Mouse (Mus musculus): ENCODE measurements around the gene Arl4a.

Gene Arl4a

DNA sequence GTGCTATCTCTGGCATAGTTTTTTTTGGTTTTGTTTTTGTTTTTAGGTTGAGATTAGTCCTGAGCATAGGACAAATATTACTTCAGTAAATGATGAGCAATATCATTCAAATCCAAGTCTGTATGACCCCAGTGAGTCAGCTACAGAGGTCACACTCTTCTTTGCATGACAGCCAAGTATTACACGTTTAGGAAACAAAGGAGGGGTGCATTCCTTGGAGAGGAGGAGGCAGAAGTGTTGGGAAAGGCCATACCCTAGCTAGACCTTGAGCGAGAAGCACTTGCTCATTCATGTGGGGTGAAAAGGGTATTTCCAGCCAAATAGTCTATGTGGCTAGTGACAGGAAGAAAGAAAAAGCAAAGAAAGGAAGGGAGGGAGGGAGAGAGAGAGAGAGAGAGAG is 28.0 kb downstream of the Arl4a start:
- DNase-seq (ENCODE audit: low read depth, low spot score) = peak; percentile 27

DNA sequence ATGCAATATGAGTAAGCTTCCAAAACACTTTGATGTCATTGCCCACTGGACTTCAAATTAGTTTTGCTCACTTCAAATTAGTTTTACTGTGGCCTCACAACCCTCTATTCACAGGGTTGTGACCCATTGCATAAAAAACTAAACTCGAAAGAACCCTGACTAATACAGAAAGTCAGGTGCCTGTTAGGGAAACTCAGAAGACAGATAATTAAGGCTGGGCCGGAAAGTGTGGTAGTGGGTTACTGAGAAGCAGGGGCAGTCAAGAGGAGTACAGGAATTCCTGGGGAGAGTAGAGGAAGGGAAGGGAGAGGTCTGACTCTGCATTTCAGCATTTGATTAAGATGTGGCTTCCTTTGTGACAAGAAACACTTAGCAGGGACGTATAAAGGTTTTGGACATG is 29.4 kb downstream of the Arl4a start:
- no peak for DNase-seq (ENCODE audit: low read depth, low spot score)

DNA sequence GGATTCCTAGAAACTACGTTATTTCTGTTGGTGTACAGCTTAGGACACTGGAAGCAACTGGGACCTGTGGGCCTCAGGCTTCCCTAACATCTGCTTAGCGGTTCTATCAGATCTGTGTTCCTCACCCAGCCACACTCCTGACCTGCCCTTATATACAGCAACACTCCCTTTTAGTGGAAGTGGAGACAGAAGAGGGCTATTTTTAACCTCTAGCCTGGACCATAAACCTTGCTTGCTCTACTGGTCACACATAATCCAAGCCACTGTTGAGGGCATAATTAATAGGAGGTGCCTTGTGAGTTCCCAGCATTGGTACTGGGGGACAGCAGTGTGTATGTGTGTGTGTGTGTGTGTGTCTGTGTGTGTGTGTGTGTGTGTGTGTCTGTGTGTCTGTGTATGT is 33.1 kb downstream of the Arl4a start:
- DNase-seq (ENCODE audit: low read depth, low spot score) = no peak

DNA sequence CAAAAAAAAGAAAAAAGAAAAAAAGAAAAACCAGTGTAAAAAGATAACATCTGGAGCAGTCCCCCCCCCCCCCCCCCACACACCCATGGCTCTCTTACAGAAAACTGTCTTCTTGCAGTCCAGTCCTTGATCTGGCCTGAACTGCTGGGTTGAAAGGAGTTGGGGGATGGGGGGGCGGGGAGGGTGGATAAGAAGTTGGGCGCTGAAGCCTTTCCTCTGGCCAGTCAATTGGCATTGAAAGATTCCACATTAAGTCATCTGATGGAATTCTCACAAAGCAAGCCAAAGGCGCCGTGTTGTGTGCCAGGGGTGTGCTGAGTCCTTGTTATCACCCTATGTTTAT is 39.0 kb downstream of the Arl4a start:
- peak; percentile 44 for DNase-seq (ENCODE audit: low read depth, low spot score)

DNA sequence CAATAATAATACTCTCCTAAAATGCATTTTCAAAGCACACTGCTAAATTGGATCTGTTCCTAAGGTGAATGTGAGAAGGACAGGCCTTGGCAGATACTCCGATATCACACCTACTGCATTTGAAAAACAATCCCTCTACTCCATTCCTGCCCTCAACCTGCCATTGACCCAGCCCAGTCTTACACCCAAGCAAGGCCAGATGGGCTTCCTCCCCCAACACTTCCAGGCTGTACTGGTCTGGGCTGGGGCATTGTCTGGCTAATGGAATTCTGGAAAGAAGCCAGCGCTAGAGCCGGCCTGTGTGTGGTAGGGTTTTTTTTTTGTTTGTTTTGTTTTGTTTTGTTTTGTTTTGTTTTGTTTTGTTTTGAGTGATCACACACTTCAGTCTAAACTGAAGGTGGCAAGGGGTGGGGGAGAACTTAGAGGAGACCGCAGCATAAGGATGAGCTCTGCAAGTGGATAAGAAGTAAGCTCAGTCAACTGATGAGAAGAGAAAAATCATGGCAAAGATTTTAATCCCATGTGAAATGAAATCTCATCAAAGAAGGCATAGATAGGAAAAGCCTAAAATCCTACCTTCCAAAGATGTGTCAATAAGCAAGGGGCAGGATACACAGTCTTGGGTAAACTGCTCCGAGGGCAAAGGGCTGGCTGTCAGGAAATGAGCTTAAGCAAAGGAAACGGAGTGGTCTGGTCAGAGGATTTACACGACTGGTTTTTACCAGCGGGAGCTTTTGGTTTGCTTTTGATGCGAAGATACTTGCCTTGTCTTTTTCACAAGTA is 39.6 kb downstream of the Arl4a start:
- peak; percentile 94 for DNase-seq (ENCODE audit: low read depth, low spot score)

DNA sequence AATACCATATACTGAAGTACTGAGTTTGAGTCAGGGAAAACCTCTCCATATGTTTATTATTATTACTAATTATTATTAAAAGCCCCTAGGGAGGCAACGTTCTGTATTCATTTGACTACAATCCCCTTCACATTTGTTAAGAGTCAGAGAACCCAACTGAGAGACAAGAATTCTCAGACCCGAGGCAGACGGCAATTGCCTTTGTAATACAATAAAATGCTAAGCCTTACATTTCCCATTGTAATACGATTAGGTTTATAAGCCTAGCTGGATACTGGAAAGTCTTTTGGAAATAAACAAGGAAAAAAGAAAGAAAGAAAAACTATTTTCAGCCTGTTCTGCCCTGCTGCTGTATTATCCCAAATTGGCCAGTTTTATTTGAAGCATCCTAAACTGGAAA is 40.2 kb downstream of the Arl4a start:
- DNase-seq (ENCODE audit: low read depth, low spot score) = peak; percentile 59

DNA sequence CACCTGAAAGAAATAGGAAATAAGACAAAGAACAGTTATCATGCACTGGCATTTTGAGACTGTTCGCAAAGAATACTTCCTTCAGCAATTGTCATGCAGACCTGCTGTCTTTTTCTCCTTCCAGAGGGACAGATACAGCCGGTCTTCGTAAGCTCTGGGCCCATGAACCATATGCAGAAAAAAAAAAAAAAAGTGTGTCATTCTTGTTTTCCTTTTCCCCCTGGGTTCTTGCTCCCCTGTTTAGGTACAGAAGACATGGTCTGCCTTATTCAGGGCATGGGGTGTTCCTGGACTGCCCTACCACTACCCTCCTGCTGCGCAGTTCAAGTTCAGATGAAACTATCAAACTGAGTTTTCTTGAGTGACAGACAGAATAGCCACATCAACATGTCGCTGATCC is 41.8 kb downstream of the Arl4a start:
- no peak for DNase-seq (ENCODE audit: low read depth, low spot score)

DNA sequence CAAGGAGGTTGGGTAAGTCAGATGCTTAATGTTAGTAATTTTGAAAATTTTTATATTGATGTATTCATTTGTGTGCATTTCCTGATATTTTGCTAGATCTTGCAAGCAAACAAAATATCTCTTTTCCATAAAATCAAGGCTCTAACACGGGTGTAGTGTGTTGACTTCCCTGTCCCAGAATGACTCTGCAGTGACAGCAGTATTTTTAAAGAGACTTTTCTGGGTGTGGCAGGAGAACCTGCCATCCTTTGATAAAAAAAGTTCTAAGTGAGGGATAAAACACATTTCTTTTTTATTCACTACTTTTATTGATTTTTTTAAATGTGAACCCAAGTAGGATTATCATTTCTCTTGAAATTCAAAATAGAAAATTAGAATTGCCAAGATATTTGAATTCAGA is 42.2 kb downstream of the Arl4a start:
- DNase-seq (ENCODE audit: low read depth, low spot score) = no peak

DNA sequence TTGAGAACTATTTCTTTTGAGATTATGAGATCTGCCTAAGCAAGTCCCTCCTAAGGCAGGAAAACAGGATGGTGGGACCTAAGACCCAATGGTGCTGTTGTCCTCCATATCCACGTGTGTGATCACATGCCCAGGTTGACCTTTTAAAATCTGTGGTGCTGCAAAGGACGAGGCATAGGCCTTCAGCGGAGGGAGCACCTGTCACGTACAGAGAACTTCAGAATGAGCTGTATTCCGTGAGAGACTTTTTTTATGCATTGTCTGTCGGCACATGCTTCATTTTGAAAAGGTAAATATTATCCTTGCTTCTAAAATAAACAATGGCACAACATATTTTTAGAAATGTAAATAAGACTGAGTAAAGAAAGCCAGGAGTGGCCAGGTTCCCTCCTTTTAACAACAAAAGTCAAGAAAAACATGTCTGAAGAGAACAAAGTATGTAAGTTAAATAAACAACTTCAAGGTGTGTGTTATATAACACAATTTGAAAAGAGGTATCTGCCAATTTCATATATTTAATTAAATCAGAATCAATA is 45.0 kb downstream of the Arl4a start:
- DNase-seq (ENCODE audit: low read depth, low spot score) = no peak

DNA sequence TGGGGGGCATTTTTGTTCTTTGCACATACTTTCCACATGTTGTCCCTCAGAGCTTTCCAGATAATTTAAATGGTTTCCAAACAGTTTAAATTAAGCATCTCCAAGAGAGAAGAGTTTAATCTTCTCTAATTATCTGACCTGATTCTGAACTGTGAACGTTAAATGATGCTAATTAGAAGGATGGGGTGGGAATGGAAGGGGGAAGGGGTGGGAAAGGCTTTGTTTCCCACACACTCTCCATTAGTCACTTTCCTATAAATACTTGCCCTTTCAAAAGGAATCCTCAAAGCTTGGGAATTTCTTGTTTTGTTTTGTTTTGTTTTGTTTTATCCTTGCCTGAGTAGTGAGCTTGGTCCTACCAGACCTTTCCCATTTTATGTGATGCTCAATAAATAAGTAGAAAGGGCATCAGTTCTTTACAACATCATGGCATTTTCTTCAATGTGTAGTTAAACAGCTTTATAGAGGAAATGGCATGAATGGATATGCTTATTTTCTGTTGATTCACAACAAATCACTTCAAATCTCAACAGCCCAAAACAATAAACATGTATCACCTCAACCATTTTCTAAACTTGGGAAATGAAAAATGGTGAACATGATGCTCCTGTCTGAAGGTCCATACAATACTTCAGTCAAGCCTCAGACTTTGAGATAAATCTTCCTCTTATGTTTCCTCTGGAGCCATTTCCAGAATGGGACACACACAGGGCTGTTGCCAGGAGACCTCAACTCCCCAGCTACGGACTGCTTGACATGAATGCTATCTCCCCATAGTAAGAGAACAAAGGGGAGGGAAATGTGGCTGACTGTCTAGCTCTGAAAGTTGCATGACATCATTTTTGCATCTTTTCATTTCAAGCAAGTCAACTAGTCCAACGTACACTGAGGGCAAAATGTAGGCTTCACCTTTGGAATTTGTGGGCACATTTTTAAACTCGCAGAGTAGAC is 46.7 kb downstream of the Arl4a start:
- DNase-seq (ENCODE audit: low read depth, low spot score) = no peak

DNA sequence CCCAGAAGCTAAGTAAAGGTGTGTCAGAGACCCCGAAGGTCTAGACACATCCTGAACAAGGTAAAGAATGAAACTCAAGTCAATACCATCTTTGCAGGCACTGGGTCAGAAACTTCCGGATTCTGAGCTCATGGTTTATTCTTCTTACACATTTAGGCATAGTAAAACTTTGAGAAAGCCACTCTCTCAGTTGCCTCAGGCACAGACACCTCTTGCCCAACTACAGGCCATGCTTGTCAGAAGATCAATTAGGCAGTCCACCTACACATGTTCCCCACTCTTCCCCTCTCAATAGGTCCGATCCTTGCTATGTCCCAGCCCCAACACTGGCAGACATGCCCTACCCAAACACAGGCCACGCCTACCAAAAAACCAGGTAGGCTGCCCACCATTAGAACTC is 48.7 kb downstream of the Arl4a start:
- DNase-seq (ENCODE audit: low read depth, low spot score) = no peak

DNA sequence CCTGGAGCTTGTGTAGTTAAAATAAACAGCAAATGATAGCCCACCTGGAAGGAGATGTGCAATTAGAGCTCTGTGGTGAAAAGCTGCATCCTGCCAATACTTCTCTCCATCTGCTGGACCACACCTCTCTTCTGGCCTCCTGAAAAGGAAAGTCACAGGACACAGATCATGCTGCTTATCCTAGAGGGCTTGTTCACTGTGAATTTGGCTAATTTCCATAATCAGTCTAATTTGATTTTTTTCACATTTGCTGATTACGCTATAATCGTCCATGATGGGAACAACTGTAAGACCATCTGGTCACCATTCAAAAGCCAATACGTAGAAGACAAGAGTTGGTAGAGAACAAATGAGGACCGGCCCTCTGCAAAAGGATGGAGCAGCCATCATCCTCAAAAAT is 50.6 kb downstream of the Arl4a start:
- no peak for DNase-seq (ENCODE audit: low read depth, low spot score)

DNA sequence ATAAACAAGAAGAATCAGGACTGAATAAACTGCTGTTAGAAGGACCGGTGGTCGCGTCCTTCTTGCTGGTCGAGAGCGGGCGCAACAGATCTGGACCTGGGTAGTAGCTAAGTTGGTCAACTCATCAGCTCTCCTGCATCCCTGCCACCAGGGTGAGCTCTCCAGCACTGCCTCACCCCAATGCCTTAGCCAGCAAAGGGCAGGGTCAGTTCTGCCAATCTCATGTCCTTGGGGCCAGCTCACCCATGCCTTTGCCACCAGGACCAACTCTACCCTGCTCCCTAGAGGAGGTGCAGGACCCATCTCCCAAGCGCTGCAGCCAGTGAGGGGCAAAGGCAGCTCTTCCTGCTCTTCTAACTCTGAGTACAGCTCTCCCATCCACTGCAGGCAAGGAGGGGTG is 52.2 kb downstream of the Arl4a start:
- DNase-seq (ENCODE audit: low read depth, low spot score) = no peak

DNA sequence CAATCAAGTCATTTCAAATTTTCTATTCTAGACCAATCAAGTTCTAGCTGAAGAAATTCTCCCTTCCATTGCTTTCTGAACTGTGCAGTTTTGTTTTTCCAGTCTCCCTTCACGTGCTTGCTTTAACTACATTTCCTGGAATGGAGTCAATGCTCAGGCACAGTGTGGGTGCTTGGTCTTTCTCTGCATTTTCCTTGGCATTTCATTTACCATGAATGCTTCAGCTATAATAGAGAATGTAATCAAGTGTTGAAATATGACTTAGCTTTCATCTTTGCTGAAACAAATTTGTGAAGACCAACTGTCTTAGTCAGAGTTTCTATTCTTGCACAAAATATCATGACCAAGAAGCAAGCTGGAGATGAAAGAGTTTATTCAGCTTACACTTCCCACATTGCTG is 58.0 kb downstream of the Arl4a start:
- no peak for DNase-seq (ENCODE audit: low read depth, low spot score)

DNA sequence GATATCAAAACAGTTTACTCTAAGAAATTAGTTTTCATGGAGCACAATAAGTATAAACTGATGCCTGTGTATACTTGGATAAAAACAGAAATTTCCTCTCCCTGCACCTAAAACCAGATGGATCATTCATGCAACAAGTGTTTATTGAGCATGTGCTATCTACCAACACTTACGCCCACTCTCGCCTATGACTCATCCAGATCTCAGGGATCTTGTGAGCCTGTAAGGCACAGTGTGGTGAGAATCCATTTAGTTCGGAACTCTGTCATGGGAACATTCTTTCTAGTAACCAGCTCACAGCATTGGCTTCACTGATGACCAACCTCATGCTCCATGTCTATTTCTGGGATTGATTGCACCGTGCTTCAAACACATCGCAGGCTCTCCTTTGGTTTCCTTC is 58.8 kb downstream of the Arl4a start:
- no peak for DNase-seq (ENCODE audit: low read depth, low spot score)

DNA sequence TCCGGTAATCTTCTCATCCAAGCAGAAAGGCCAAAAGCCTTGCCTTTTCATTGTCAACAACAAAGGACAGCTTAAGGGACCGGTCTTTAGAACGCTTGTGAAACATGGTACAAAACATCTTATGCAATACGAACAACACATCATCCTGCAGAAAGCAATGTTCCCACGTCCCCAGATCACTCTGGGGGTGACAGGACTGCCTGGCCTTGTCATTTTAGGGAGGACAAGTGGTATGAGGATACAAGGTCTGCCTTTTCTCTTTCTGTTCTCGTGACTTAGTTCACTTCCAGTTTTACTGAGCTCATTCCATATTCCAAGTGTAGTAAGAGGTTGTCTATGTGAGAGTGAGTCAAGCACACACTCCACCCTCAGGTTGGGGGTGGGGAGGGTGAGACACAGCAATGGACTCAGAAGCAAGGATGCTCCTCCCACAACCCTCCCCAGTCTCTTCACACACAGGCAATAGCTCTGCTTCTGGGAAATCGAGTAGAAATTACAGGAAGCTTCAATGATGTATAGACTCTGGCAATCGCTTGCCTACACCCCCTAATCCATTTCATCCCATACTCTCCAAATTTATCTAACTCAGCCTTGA is 59.7 kb downstream of the Arl4a start:
- no peak for DNase-seq (ENCODE audit: low read depth, low spot score)

DNA sequence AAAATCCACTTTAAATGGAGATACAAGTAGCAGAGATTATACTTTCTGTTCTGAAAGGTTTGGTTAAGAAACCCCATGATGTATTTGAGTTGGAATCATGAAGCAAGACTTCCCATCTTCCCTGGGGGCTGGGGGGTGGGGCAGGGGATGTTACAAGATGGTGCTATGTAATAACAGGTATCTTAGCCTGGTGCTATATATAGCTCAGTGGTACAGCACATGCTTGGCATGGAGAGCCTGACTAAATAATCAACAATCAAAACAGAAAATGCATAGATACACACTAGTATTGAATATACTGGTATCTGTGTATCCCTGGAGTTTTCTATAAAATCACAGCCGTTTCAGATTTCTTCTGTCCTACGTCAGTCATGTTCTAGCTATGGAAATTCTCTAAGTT is 61.4 kb downstream of the Arl4a start:
- DNase-seq (ENCODE audit: low read depth, low spot score) = no peak

DNA sequence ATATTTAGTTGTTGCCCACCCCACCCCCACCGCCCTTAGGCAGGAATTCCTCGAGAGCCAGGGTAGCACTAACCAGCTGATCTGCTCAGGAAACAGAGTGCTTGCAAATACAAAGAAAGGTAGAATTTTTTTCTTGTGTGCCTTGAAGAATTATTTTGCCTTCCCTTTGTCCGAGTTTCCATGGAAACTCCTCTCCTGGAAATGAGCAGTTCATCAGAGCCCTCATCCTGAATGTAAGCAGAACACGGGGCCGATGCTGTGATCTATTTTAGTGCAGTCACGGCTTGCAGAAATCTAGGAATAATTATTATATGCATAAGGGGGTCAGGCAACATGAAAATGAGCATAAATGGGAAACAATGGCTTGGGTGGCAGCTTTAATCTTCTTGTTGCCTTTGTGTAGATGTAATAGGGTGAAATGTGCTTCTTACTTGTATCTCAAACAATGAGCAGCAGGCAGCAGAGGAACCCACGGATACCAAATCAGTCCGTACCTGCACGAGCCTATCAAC is 61.9 kb downstream of the Arl4a start:
- no peak for DNase-seq (ENCODE audit: low read depth, low spot score)

DNA sequence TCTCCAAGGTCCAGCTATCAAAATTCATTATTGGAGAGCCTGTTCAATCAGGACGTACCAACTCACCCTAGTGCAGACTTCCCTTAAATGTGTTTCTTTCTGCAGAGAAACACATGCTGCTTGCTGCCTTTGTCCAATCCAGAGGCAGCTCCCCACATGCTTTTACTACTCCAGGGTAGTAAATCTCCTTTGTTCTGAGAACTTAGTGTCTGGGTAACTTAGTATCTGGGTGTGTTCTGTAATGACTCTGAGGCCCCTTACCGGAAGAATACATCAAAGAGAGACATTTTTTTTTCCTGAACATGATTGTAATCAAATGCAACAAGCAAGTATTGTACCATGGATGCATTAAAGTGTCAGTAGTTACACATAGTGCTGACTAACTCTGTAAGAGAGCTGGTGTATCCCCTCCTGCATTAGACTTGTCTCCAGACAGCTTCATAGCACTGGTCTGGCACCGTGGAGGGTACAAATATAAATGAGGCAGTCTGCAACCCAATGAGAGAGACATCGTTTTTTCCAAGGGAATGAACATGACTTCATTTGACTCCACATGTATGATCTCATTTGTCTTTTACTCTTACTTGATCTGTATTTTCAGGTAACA is 62.7 kb downstream of the Arl4a start:
- no peak for DNase-seq (ENCODE audit: low read depth, low spot score)

DNA sequence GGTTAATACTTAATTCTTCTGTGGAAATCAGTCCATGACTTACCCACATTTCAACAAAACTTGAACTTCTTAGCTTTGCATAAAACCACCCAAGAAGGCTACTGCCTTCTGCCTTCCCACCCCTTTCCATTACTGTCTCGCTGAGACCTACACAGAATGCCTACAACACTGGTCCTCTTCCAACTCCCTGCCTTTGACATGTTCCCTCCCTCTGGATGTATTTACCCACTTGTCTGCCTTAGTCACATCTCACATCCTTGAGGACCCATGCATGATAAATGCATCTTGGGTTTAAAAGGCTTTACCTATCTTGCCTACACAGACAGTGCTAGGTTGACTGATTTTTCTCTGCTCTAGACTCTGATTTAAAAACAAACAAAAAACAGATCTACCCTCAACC is 63.6 kb downstream of the Arl4a start:
- no peak for DNase-seq (ENCODE audit: low read depth, low spot score)

DNA sequence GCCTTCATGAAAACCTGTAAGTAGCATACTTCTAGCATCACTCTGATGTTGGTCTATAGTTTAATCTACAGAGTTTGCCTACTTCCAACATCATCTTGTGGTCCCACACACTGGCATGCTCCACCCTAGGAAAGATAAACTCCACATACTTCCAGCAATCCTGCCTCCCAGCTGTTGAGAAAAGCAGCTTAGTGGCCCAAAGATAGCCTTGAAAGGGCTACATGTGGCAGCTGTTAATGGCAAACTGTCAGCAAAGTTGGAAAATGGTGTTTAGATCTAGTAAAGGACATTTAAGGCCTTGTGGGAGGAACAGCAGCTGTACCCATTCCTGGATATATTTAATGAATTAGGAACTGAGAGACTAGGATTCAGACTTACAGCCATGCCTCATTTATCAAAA is 68.3 kb downstream of the Arl4a start:
- no peak for DNase-seq (ENCODE audit: low read depth, low spot score)

DNA sequence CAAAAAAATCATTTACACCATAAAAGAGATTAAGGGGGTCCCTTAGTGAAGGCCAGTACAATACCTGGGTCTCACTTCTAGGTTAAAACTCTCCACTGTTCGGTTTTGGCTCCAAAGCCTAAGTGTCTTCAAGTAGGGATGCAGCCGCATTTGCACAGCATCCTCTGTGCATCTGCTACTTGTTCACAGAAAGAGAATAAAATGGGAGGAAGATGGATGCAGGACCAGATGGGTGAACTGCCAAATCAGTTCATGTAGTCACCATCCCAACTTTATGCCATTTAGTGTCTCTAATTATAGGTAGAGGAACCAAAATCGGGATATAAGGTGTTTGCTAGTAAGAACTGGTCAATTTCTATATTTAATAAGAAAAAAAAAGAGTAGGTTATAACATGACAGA is 69.7 kb downstream of the Arl4a start:
- no peak for DNase-seq (ENCODE audit: low read depth, low spot score)

Measured in ZHBTc4 (cell line).